Mouse (Mus musculus): ENCODE data around the gene Nr4a3. TPM values are rescaled to one million over a fixed set of nuclear protein-coding genes. Genes with fewer than 3 reads are reported as not detected.

The Nr4a3 gene
- 10 to 100 TPM in 8 of 26 experiments, 1 to 10 TPM in 13, under 1 TPM in 4, not detected in 1; 0.16 to 40.8 (median 5.8) TPM for total RNA-seq (2018; cell fraction: chromatin; rRNA removed)
- 10 to 100 TPM in 3 of 26 experiments, 1 to 10 TPM in 13, under 1 TPM in 10; 0.23 to 25.5 (median 2.0) TPM for total RNA-seq (2018; cell fraction: cytosol; rRNA removed)
- total RNA-seq (2018; cell fraction: nucleus; rRNA removed): 10 to 100 TPM in 10 of 26 experiments, 1 to 10 TPM in 9, under 1 TPM in 7; 0.30 to 37.2 (median 3.2) TPM
- 0.17 to 1.2 TPM (median 0.79 TPM) in 3 replicates for polyA plus RNA-seq (2018)

GRCm38 (mm10) chr4:48044491-48045211 is at the start of gene Nr4a3:
Gene Nr4a3, plus strand, starts transcription at chr4:48045153.
- Histone ChIP-seq H3K27ac (peak within 1 kb of the TSS; percentile 84), H3K4me3 (ENCODE audit: inconsistent target) (peak within 1 kb of the TSS; percentile 75), H3K79me2 (ENCODE audit: inconsistent target) (no peaks in the 10 kb centered on the region), H3K36me3 (ENCODE audit: inconsistent target) (no peaks in the 10 kb centered on the region)
- 1% methylated on average over 41 of the region's 54 CpGs for WGBS (ENCODE audit: missing documents)

- H3K36me3 ChIP-seq (ENCODE audit: inconsistent target): no peaks in the 10 kb centered on the region
- no peaks in the 10 kb centered on the region for H3K79me2 ChIP-seq (ENCODE audit: inconsistent target)
- H3K27ac ChIP-seq: no peak overlapping the region
- 92% methylated on average over 4 of the region's 4 CpGs for WGBS (ENCODE audit: missing documents)
- no peak overlapping the region for H3K4me3 ChIP-seq (ENCODE audit: inconsistent target)
Observed at GRCm38 (mm10) chr4:48002969-48003368, 42.0 kb upstream of the Nr4a3 start.

GRCm38 (mm10) chr4:48003456-48003855 is 41.5 kb upstream of the Nr4a3 start:
- H3K4me3 ChIP-seq (ENCODE audit: inconsistent target): no peak overlapping the region
- H3K79me2 ChIP-seq (ENCODE audit: inconsistent target): no peaks in the 10 kb centered on the region
- no peaks in the 10 kb centered on the region for H3K36me3 ChIP-seq (ENCODE audit: inconsistent target)
- 83% methylated on average over 3 of the region's 3 CpGs for WGBS (ENCODE audit: missing documents)
- no peak overlapping the region for H3K27ac ChIP-seq

GRCm38 (mm10) chr4:48006355-48006754 is 38.6 kb upstream of the Nr4a3 start:
- Histone ChIP-seq H3K36me3 (ENCODE audit: inconsistent target) (no peaks in the 10 kb centered on the region), H3K4me3 (ENCODE audit: inconsistent target) (no peak overlapping the region), H3K27ac (no peak overlapping the region), H3K79me2 (ENCODE audit: inconsistent target) (no peaks in the 10 kb centered on the region)
- WGBS (ENCODE audit: missing documents): 23% methylated on average over 3 of the region's 3 CpGs

- Histone ChIP-seq H3K79me2 (ENCODE audit: inconsistent target) (no peaks in the 10 kb centered on the region), H3K36me3 (ENCODE audit: inconsistent target) (no peaks in the 10 kb centered on the region), H3K4me3 (ENCODE audit: inconsistent target) (no peak overlapping the region), H3K27ac (no peak overlapping the region)
- 89% methylated on average over 3 of the region's 3 CpGs for WGBS (ENCODE audit: missing documents)
Observed at GRCm38 (mm10) chr4:48012209-48012608, 32.7 kb upstream of the Nr4a3 start.

- 90% methylated on average over 3 of the region's 3 CpGs for WGBS (ENCODE audit: missing documents)
- Histone ChIP-seq H3K36me3 (ENCODE audit: inconsistent target) (no peaks in the 10 kb centered on the region), H3K4me3 (ENCODE audit: inconsistent target) (no peak overlapping the region), H3K27ac (no peak overlapping the region), H3K79me2 (ENCODE audit: inconsistent target) (no peaks in the 10 kb centered on the region)
Observed at GRCm38 (mm10) chr4:48022966-48023365, 22.0 kb upstream of the Nr4a3 start.

- Histone ChIP-seq H3K4me3 (ENCODE audit: inconsistent target) (no peak overlapping the region), H3K79me2 (ENCODE audit: inconsistent target) (no peaks in the 10 kb centered on the region), H3K36me3 (ENCODE audit: inconsistent target) (no peaks in the 10 kb centered on the region), H3K27ac (no peak overlapping the region)
- WGBS (ENCODE audit: missing documents): 88% methylated on average over 12 of the region's 24 CpGs
Observed at GRCm38 (mm10) chr4:48029652-48030051, 15.3 kb upstream of the Nr4a3 start.

GRCm38 (mm10) chr4:48034287-48034686 is 10.7 kb upstream of the Nr4a3 start:
- H3K4me3 ChIP-seq (ENCODE audit: inconsistent target): no peak overlapping the region
- no peaks in the 10 kb centered on the region for H3K36me3 ChIP-seq (ENCODE audit: inconsistent target)
- 78% methylated on average over 8 of the region's 9 CpGs for WGBS (ENCODE audit: missing documents)
- H3K79me2 ChIP-seq (ENCODE audit: inconsistent target): no peaks in the 10 kb centered on the region
- H3K27ac ChIP-seq: no peak overlapping the region

GRCm38 (mm10) chr4:48037646-48038045 is 7.3 kb upstream of the Nr4a3 start:
- 63% methylated on average over 4 of the region's 4 CpGs for WGBS (ENCODE audit: missing documents)
- no peak overlapping the region for H3K4me3 ChIP-seq (ENCODE audit: inconsistent target)
- H3K27ac ChIP-seq: no peak overlapping the region
- no peaks in the 10 kb centered on the region for H3K79me2 ChIP-seq (ENCODE audit: inconsistent target)
- no peaks in the 10 kb centered on the region for H3K36me3 ChIP-seq (ENCODE audit: inconsistent target)

GRCm38 (mm10) chr4:48038847-48039246 is 6.1 kb upstream of the Nr4a3 start:
- no peak overlapping the region for H3K4me3 ChIP-seq (ENCODE audit: inconsistent target)
- H3K79me2 ChIP-seq (ENCODE audit: inconsistent target): no peaks in the 10 kb centered on the region
- WGBS (ENCODE audit: missing documents): 95% methylated on average over 5 of the region's 5 CpGs
- H3K27ac ChIP-seq: no peak overlapping the region
- H3K36me3 ChIP-seq (ENCODE audit: inconsistent target): no peaks in the 10 kb centered on the region

- Histone ChIP-seq H3K79me2 (ENCODE audit: inconsistent target) (no peaks in the 10 kb centered on the region), H3K36me3 (ENCODE audit: inconsistent target) (no peaks in the 10 kb centered on the region), H3K4me3 (ENCODE audit: inconsistent target) (no peak overlapping the region), H3K27ac (no peak overlapping the region)
- WGBS (ENCODE audit: missing documents): 38% methylated on average over 7 of the region's 7 CpGs
Observed at GRCm38 (mm10) chr4:48039736-48040135, 5.2 kb upstream of the Nr4a3 start.

- Histone ChIP-seq H3K4me3 (ENCODE audit: inconsistent target) (peak overlapping the region; percentile 58), H3K27ac (peak overlapping the region; percentile 48), H3K36me3 (ENCODE audit: inconsistent target) (no peaks in the 10 kb centered on the region), H3K79me2 (ENCODE audit: inconsistent target) (no peaks in the 10 kb centered on the region)
- WGBS (ENCODE audit: missing documents): 4% methylated on average over 4 of the region's 4 CpGs
Observed at GRCm38 (mm10) chr4:48042466-48042785, 2.5 kb upstream of the Nr4a3 start.

GRCm38 (mm10) chr4:48042786-48043701 is 1.9 kb upstream of the Nr4a3 start:
- no peaks in the 10 kb centered on the region for H3K79me2 ChIP-seq (ENCODE audit: inconsistent target)
- H3K36me3 ChIP-seq (ENCODE audit: inconsistent target): no peaks in the 10 kb centered on the region
- peak overlapping the region; percentile 75 for H3K4me3 ChIP-seq (ENCODE audit: inconsistent target)
- WGBS (ENCODE audit: missing documents): 0% methylated on average over 64 of the region's 105 CpGs
- H3K27ac ChIP-seq: peak overlapping the region; percentile 84

GRCm38 (mm10) chr4:48044141-48044490 is 837 bp upstream of the Nr4a3 start:
- H3K27ac ChIP-seq: peak overlapping the region; percentile 84
- no peaks in the 10 kb centered on the region for H3K36me3 ChIP-seq (ENCODE audit: inconsistent target)

GRCm38 (mm10) chr4:48045281-48045720 is 348 bp downstream of the Nr4a3 start:
- no peak overlapping the region for H3K27ac ChIP-seq
- peak overlapping the region; percentile 75 for H3K4me3 ChIP-seq (ENCODE audit: inconsistent target)
- no peaks in the 10 kb centered on the region for H3K36me3 ChIP-seq (ENCODE audit: inconsistent target)
- no peaks in the 10 kb centered on the region for H3K79me2 ChIP-seq (ENCODE audit: inconsistent target)
- WGBS (ENCODE audit: missing documents): 1% methylated on average over 42 of the region's 42 CpGs

More at GRCm38 (mm10) chr4:48044141-48044490, 837 bp upstream of the Nr4a3 start:
- WGBS (ENCODE audit: missing documents): 0% methylated on average over 11 of the region's 11 CpGs
- H3K79me2 ChIP-seq (ENCODE audit: inconsistent target): no peaks in the 10 kb centered on the region
- peak overlapping the region; percentile 75 for H3K4me3 ChIP-seq (ENCODE audit: inconsistent target)

All from macrophage (primary cell).